Mouse (Mus musculus) MEL-GATA-1-ER (cell line): ENCODE results near the gene Dcakd.

Experiments used
- DNase-seq: peaks from one replicate; pipeline ENCODE4 v3.0.0-alpha.2; 2012; ENCODE audit warnings: low read depth; ENCODE audit errors: extremely low read depth

Gene Dcakd

DNA sequence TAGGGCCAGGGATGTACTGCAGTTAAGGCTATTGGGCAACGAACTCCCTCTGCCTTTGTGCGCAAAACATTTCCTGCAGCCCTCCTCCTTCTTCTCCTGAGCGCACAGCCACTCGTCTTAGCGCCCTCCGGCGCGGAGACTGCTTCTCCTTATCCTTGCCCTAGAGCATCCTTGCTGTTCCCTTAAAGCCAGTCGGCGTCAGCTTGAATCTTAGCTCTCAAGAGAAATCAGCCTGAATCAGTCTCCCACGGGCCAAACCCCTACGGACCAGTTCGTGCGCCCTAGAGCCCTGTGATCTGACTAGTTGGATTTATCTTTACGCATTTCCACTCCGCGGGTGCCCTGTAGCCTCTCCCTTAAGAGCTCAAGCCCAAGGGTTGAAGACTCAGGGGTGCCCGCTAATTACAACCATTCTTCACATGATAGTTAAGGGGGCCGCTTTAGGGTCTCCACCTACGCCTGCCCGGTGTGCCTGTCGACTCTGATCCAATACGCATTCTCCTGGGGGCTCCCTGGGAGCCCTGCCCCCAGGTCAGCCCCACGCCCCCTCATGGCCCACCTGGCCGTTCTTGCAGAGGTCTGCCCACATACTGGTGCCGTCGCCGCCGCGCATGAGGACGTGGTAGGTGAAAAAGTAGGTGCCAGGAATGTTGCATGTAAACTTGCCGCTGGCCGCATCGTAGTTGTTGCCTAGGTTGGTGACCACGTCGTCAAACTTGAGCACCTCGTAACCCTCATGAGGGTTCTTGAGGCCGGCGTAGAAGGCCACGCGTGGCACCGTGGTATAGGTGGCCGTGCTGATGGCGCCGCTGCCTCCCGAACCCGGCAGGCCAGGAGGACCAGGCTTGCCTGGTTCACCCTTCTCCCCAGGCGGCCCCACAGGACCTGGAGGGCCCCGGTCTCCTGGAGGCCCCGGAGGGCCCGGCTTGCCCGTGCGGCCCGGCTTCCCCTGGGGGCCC lies 82.5 kb downstream of the Dcakd start:
- no peak for DNase-seq
